Mouse (Mus musculus) kidney, postnatal 4 days (tissue): ENCODE data around the gene Gm28053.

Experiments
- DNase-seq, 2 experiments: peaks; one replicate each; pipeline ENCODE4 v3.0.0; 2021; ENCODE audit warnings: mixed read lengths in 2 of 2

The Gm28053 gene

DNA sequence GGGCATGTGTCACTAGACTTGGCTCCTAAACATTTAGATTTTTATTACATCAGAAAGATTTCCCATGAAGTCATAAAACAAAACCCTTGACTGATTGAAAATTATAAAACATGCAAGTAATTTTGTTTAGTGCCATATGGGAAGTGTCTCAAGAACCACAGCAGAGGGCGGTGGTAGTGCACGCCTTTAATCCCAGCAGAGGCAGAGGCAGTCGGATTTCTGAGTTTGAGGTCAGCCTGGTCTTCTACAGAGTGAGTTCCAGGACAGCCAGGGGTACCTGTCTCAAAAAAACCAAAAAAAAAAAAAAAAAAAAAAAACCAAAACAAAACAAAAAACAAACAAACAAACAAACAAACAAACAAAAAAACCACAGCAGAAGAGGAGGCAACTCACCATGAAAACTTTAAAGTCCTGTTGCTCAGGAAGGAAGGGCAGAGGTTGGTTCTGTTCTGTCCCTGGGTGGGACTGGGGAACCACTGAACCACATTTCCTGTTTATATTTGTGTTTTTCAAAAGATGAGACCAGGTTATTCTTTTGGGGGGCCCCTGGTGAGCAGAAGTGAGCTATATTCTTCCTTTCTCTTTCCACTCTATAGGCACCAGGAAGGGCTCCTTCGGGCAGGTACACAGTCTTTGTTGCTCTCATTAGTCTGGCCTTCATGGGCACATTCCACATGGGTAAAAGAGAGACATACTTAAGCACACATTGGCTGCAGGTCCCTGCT, 21.4 kb upstream of the Gm28053 start:
- DNase-seq: no peak

DNA sequence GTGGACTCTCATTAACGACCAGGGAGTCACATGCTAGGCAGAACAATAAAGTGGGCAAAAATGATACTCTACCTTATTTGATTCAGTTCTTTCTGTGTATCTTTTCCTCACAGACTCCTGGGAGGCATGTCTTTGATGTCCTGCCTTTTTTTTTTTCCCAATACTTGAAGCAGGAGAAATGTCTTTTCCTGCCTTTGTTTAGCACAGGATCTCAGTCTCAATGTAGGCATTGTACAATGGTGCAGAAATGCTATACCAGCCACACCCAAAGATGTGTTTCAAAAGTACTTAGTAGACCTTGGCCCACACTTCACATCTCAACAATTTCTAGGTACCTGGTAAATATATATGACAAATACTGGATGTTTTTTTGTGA, 20.9 kb upstream of the Gm28053 start:
- DNase-seq: no peak

DNA sequence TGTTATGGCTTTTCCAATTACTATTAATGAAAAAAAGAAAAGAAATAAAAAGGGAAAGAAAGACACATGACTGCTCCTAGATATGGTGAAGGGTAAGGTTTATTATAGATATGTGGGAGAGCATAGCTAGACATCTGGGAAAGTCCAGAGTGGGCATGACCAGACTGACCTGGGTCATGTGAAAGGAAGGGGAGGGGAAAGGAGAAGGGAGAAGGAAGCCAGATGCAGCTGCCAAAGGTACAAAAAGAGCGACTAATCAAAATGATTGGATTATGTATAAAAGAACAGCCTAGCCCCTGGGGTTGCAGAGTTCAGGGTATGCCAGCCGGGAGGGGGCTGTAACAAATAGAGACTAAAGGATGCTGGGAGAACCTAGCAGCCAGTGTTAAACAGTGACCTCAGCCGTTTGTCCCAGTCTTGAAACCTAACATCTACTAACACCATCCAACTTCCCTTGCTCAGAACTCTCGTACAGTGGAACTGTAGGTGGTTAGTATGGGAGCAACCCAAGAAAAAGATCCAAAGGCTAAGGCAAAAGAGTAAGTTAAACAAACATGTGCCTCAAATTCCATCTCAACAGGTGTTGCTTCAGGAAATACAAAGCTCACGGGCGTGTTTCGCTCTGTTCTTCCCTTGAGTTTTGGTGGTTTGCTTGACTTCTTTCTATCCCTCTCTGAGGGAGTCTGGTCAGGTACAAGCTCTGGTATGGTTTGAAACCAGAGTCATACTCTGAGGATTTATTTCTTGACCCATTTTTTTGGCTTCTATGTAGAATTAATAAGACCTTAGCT, 20.1 kb upstream of the Gm28053 start:
- no peak for DNase-seq

DNA sequence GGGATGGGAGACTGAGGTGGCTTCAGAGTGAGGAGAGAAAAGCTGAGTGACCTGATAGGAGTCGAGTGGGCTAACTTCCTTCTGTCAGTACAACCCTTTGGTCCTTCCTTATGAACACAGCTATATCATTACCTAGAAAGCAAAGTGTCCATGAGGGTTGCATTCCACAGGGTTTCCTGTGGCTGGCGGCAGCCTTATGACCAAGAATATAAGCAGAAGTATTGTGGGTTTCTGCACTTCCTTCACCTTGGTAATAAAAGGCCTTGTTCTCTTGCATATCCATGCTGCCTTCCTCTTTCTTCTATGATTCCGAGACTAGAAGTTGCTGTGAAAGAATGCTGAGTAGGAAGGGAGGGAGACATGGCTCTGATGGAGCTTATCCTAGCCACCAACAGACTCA, 19.5 kb upstream of the Gm28053 start:
- no peak for DNase-seq

DNA sequence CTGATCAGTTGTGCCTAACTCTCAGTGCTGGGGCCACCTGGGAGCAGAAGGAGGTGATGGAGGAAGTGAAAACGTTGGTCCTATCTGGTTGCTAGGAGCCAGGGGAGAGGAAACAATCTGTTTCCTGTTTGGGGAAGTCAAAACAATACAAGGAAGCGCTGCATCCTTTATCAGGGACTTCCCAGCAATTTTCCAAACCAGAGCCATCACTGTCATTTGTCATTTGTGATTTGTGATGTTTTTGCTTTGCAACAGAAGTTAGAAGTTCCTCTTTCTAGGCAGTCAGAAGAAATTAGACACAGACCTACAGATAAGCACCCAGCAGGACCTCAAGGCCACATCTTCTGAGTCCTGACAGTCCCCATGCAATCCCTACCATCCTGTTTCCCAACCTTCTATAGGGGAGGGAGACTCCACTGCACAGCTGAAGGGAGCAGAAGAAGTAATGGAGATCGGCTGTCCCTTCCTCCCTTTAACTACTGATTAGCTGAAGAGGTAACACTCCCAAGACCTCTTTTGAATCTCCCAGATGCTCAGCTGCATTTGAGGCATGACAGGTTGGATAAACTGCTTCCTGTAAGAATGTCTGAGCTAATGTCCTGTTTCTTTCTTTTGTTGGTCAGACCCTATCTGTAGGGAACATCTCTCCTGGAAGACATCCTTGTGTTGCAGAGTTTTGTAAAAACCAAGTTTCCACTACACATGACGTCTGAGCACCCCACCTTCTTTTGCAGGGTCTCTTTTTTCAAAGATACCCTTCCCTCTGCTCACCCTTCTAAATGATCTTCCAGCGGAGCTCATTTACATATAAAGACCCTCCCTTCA, 17.9 kb upstream of the Gm28053 start:
- DNase-seq: no peak

DNA sequence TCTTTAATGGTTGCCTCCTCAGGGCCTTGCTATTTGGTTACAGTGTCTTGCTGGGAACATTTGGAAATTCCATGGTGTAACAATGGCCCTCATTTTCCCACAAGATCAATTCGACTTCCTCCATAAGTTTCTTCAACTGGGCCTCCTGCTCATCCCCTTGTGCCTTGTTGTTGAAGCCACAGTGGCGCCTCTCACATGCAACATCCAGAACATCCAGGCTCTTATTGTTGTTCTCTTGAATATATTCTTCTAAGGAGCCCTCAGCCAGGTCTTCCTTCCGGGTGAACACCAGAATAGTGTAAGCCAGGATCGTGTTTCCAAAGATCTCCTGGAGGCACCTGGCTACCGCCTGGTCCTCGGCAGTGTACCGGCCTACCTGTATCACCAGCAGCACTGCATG, 16.3 kb upstream of the Gm28053 start:
- DNase-seq: no peak

DNA sequence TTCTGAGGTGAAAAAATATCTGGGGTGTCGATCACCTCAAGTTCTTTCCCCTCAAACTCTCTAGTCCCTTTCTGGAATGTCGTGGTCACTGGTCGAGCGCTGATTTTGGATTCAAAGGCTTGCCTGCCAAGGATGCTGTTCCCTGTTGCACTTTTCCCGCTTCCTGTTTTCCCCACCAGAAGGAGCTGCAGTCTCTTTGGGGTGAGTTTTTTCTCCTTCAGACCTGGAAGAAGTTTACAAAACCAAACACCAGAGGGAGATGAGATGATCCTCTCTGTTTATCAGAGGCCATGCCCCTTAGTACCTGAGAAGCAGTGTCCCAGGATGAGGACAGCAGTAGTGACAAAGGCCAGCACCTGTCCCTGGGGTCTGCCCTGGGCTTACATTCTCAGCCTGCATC, 15.8 kb upstream of the Gm28053 start:
- no peak for DNase-seq

DNA sequence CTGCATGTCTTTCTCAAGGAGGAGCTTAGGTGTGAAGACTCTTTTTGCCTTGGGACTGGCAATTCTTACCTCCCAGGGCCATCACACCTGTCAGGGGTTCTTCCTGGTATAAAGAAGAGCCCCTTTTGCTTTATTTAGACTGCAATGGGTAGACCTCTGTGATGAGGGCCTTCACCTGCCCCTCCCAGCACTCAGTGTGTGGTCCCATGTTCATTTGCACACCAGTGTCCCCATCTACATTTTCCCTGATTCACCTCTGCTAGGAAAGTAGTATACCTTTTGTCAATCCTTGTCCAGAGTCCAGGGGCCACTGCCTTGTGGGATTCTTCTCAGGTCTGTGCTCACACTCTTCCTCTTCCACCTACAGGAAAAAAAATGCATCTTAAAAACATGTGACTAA, 14.3 kb upstream of the Gm28053 start:
- DNase-seq: no peak

DNA sequence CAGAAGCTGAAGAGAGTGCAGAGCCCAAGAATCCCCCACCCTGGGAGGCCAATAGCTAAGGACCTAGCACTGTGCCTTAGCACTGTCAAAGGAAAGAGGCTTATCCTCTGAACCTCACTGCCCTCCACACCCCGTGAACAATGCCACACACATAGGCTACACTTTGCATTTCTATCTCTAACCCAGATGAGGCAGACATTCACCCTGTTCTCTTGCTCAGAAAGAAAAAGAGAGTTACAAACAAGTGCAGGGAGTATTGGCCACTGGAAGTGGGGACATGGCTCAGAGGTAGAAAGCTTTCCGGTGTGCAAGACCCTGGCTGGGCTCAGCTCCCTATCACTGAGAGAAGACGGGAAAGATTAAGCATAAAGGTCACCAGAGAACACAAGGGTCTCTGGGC, 12.3 kb upstream of the Gm28053 start:
- DNase-seq: no peak

DNA sequence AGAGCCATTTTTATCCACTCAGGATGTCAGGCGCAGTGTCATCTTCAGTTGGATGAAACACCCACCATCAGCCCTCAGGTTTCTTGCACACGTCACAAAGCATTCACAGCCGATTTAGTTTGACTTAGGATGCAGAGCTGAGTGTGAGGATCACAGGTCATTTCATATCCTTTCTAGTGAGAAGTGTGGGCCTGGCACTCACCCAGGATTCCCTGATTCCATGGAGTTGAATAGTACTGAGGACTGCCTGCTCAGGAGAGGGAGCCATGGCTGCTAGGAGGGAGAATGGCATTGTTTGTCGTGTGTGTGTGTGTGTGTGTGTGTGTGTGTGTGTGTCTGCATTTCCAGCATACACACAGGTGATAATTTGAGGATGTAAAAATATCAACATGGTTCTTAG, 1.9 kb downstream of the Gm28053 start:
- DNase-seq: no peak

DNA sequence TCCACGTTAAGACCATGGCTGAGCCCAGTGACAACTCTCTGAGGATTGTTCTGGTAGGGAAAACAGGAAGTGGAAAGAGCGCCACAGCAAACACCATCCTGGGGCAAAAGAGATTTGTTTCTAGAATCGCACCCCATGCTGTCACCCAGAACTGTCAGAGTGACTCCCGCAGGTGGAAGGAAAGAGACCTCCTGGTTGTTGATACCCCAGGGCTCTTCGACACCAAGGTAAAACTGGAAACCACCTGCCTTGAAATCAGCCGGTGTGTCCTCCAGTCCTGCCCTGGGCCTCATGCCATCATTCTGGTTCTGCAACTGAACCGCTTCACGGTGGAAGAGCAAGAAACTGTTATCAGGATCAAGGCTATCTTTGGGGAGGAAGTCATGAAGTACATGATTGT, 5.1 kb downstream of the Gm28053 start:
- no peak for DNase-seq

DNA sequence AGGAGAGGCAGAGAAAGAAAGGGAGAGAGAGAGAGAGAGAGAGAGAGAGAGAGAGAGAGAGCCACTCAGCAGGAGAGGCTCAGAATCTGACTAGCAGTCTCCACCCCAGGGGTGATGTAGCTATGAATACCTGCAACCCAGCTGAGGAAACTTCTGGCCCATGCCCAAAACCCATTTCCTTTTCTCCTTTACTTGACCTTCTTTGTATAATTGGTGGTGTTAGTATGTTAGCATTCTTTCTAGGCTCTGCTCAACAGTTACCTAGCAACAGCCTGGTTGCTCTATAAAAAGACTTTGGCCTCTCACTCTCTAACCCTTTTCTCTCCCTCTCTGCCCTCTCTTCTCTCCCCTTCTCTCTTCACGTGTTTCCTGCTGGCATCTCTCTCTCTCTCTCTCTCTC, 7.1 kb downstream of the Gm28053 start:
- peak; percentile 69 to 79 for DNase-seq

DNA sequence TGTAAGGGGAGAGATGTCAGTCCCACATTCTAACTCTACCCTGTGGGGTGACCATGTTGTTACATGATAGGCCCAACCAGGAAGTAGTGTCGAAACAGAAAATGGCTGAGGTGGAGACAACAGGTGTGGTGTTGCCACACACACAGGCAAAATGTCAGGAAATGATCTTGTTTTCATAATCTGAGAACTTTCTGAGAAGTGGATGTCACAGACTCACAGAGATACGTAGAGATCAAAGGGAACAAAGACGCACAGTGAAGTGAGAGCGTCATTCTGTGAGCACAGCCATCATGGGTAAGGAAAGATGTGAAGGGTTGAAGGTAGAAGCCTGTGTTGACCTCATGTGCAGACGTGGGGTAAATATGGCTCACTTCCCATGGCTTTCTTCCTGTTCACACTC, 9.4 kb downstream of the Gm28053 start:
- no peak for DNase-seq

DNA sequence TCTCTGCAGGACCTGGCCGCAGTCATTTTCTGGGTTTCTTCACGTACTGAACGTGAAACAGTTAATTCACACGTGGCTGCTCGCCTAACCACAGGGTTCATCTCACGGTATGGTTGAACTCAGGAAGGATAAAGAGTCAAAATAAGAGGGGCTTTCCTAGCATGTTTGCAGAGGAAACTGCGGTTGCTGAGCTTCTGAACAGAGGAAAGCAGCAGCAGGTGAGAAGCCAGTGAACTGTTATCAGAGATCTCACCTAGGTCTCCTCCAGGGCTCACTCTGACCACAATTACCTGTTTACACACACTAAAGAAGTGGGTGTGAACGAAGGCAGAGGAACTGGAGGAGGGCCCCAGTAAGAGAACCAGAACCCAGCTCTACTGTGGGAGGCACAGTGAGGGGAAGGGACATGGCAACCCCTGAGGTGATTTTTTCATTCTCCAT, 14.5 kb downstream of the Gm28053 start:
- no peak for DNase-seq

DNA sequence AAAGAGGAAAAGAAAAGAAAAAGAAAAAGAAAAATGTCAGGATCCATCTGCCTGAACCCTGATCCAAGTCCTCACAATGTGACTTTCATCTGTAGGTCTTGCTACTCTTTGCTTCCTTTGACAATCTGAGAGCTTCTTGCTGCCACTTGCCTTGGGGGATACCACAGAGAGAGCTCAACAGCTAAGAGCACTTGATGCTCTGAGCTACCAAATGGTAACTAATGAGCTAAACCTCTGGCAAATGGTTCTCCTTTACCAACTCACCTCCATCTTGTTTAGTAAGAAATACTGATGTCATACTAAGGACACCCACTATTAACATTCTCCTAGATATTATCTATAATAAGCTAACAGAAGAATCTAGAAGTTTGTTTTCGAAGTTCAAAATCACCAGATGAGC, 15.3 kb downstream of the Gm28053 start:
- DNase-seq: no peak

DNA sequence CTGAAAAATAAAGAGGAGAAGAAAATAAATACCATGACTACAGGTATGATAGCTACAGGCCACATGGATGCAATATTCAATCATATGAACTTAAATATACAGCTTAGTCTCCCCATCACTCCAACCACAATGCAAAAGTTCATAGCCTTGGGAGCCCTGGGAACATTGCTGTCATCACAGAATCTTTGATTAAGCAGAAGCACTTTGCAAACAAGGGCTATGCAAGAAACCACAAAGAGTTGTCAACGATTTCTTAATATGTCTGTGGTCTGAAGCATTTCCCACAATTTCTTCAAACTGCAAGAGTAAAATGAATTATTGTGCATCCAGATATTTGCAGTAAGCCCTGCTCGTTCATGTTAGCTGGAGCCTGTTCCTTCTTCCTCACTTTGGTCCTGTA, 18.6 kb downstream of the Gm28053 start:
- no peak for DNase-seq

DNA sequence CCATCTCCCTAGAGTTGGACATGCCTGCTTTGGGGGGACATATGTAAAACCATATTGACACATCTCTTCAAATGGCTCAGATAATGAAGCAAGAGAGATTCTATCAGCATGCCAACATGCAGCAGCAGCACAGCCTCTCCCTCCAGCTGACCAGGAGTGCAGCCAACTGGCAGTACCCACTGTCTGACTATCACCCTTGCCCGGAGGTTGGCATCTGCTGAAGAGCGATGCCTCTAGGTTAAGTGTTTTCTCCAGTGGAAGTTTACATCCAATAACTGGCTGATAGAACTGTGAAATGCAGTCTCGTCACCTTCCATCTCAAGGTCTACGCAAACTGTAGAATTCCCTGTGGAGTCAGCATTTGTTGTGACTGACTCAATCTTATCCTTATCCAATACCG, 19.3 kb downstream of the Gm28053 start:
- DNase-seq: no peak

DNA sequence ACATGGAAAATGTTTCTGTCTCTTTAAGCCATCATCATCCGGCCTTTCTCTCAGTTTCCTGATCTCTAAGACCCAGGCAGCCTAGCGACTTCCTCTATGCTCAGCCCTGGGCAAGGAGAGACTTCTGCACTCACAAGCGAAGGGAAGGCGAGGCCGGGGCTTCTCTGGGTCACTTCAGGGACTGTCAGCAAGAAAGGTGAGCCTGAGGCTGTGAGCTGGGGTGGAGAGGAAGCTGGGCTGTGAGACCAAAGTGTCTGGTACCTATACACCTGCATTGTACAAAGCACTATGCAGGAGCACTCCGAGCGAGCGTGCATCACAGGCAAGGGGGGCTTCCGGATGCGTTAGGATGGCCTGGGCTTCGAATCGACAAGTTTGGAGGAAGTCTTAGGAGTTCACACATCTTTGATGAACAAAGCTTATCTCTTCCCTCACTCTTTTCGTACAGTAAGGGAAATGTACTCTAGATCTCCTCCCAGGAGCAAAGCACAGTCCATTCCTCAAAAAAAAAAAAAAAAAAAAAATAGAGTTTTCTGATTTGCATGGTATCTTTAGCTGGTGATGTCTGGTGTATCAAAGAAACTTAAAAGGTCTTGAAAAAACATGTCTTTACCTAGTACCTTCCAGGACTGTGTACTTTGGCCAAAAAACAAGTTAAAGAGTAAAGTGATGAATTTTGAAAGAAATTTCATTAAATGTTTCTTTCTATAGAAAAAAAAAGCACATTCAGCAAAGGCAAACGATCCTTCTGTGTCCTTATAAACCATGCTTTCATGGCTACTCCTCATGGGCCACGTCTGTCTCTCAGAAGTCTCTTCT, 20.8 kb downstream of the Gm28053 start, which contains the start of gene Gimap1:
Gene Gimap1 (plus strand): TSS at position 94 of the 819 bp plus-strand sequence.
- peak; percentile 31 to 51 for DNase-seq

DNA sequence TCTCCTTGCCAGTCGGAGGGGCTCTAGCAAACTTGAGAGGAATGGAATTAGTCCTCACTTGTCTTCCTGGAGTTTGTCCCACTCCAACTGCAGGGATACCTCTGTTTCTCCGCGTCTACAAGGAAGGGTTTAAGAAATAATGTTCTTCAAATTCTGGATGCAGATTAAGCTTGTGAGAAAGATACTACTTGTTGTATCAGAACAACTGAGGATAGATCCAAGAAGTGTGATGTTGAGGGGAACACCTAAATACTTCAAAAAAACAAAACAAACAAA, 21.3 kb downstream of the Gm28053 start:
- no peak for DNase-seq

DNA sequence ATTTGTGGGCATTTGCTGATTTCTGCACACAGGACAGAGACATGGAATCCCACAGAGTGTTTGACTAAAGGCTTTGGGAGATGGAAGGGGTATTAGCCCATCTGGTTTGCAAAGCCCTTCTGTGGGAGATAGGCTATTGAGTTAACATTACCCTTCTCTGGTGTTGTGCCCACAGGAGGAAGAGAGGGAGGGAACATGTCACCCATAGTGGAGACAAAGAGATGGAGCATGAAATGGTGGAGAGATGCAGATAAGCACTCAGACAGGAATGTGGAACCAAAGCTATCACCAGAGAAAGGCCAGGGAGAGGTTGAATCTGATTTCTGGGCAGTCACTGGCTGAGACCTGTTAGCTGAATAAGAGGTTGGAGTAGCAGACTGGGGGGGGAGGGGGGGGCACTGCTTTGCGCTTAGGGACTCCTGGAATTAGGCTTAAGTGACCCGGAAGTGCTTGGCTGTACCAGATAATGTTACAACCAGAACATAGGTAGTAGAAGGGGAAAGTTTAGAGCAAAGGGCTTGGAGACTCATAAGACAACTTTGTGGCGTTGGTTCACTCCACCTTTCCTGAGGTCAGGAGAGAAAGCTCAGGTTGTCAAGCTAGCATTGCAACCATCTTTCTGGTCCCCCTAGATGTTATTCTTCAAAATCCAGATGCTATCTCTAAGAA, 22.2 kb downstream of the Gm28053 start:
- DNase-seq: no peak

DNA sequence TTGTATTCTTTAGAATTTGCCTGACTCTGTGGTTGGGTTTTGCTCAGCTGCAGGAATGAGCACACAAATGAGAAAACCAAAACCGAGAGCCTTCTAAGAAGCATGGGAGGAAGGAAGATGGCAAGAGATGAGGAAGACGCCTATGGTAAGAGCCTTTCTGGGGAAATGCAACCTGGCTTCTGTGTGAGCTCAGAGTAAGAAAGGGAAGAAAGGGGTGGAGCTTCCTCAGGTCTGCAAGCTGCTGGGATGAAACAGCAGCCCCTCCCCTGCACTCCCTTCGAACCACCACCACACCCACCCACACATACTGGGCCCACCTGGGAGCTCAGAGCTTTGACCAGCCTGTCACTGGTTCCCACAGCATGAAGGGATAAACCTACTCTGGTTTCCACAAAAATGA, 22.9 kb downstream of the Gm28053 start:
- DNase-seq: peak in 1 of 2 experiments; percentile 43

DNA sequence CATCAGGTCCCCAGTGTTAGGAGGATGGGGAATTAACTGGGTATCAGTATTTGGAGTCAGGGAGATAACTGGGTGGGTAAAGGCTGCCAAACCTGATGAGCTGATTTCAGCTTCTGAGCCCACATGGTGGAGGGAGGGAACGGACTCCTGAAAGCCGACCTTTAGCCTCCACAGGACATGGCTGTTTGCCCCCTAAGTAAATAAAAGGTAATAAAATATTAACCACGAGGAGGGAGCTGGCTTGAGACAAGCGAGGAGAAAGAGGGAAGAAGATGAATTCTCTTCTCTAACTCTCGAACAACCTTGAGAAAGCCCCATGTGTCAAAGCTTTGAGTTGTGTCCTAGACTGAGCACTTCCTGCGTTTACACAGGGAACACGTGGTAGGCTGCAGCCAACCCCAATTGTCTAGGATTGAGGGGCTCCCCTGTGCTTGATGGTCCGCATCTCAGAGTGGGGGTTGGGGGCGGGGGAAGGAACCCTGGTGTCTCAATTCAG, 23.4 kb downstream of the Gm28053 start:
- peak; percentile 20 to 39 for DNase-seq
